Mouse (Mus musculus): ENCODE data around the gene Gm21732. TPM values are rescaled to one million over a fixed set of nuclear protein-coding genes. Genes with fewer than 3 reads are reported as not detected.
"Not testable (repeated sequence)": the region's sequence is repeated elsewhere in the genome, so short reads cannot be mapped to it uniquely, and the experiment has no call there.

The Gm21732 gene
- polyA plus RNA-seq (2012; rRNA removed) = not detected in 2 replicates

GRCm38 (mm10) chrY:38575591-38575990 is at the start of gene Gm21732:
Gene Gm21732 (minus strand): TSS chrY:38575691.
- no CpG with 5 or more reads among the region's 2 CpGs for WGBS
- H3K4me3 ChIP-seq (ENCODE audit: insufficient read depth, low read depth, low read length); H3K4me1 ChIP-seq (ENCODE audit: control insufficient read depth, insufficient read depth, low read length); DNase-seq; H3K27me3 ChIP-seq (replicated peaks; ENCODE audit: control insufficient read depth, insufficient read depth, low read length); H3K27ac ChIP-seq (ENCODE audit: insufficient read depth, low read depth, low read length); H3K36me3 ChIP-seq (ENCODE audit: control insufficient read depth, insufficient read depth, low read length): not testable (repeated sequence)

Other genes with a start within 250 kb of the Gm21732 start
- not detected in 2 replicates for gene Gm20897, start 73.5 kb downstream of the Gm21732 start, polyA plus RNA-seq (2012; rRNA removed)

All from kidney, adult 2 months (tissue).